Mouse (Mus musculus) limb, embryonic 15.5 days (tissue): ENCODE data around the gene Prkacb. TPM values are rescaled to one million over a fixed set of nuclear protein-coding genes. Genes with fewer than 3 reads are reported as not detected.
"Not testable (repeated sequence)": the region's sequence is repeated elsewhere in the genome, so short reads cannot be mapped to it uniquely, and the experiment has no call there.

Source experiments
- ATAC-seq: fragments of 200-750 bp; cut with Nextera tagmentation; 2 replicates; pipeline ENCODE4 v1.8.0; 2017; ENCODE audit warnings: low read depth, moderate TSS enrichment; ENCODE audit not compliant: insufficient number of reproducible peaks, low FRiP score, low TSS enrichment
- H3K27ac ChIP-seq: fragments of 300-500 bp; sonication (generic); 2 replicates; pipeline ENCODE4 v1.5.1; 2015; ENCODE audit warnings: moderate library complexity, mild to moderate bottlenecking, inconsistent platforms
- H3K27me3 ChIP-seq: fragments of 300-500 bp; sonication (generic); 2 replicates; pipeline ENCODE4 v1.6.1; 2015; ENCODE audit warnings: inconsistent platforms
- H3K36me3 ChIP-seq: fragments of 300-500 bp; sonication (generic); 2 replicates; pipeline ENCODE4 v1.6.1; 2015; ENCODE audit warnings: inconsistent platforms
- H3K4me1 ChIP-seq: fragments of 300-500 bp; sonication (generic); 2 replicates; pipeline ENCODE4 v1.6.1; 2015; ENCODE audit warnings: inconsistent platforms
- H3K4me2 ChIP-seq: fragments of 300-500 bp; sonication (generic); 2 replicates; pipeline ENCODE4 v1.6.1; 2015; ENCODE audit warnings: mild to moderate bottlenecking, inconsistent platforms
- H3K4me3 ChIP-seq: fragments of 300-500 bp; sonication (generic); 2 replicates; pipeline ENCODE4 v1.5.1; 2015; ENCODE audit warnings: mild to moderate bottlenecking, inconsistent platforms
- H3K9ac ChIP-seq: fragments of 300-500 bp; sonication (generic); 2 replicates; pipeline ENCODE4 v1.6.1; 2015; ENCODE audit warnings: inconsistent platforms
- H3K9me3 ChIP-seq: fragments of 300-500 bp; sonication (generic); 2 replicates; pipeline ENCODE4 v1.6.1; 2016; ENCODE audit warnings: inconsistent platforms
- WGBS: fragments of 180-500 bp; shearing (Covaris S2); methylation state at CpG from one replicate; pipeline ENCODE4 v1.1.7; 2015; 5-methylcytosine and 5-hydroxymethylcytosine counted together
- polyA plus RNA-seq: library from polyadenylated mRNA; unstranded; fragments of >200 nt; fragmentation: Nextera tagmentation; extraction: Ambion mirVana; gene quantifications from 2 replicates; pipeline ENCODE4 v1.2.1, GENCODE M21; 2015

Prkacb gene
- polyA plus RNA-seq, 1 experiment from 2014 or later: 60.7 TPM

- Histone ChIP-seq H3K27ac (no peak overlapping the region), H3K4me3 (no peak overlapping the region), H3K4me1 (peaks cover 5% of the 10 kb centered on the region), H3K9me3 (no peaks in the 10 kb centered on the region), H3K27me3 (no peaks in the 10 kb centered on the region), H3K36me3 (no peaks in the 10 kb centered on the region), H3K4me2 (no peak overlapping the region), H3K9ac (no peak overlapping the region)
- ATAC-seq: no peak
- 89% methylated on average over 5 of the region's 5 CpGs for WGBS
Observed at GRCm38 (mm10) chr3:146776711-146777110, 36.1 kb downstream of the Prkacb start.

- Histone ChIP-seq H3K4me3 (no peak overlapping the region), H3K9ac (no peak overlapping the region), H3K9me3 (no peaks in the 10 kb centered on the region), H3K4me1 (peaks cover 6% of the 10 kb centered on the region; the same call in 1 of the 2 replicates), H3K27ac (no peak overlapping the region), H3K36me3 (no peaks in the 10 kb centered on the region), H3K27me3 (no peaks in the 10 kb centered on the region), H3K4me2 (no peak overlapping the region)
- WGBS: 81% methylated on average over 2 of the region's 2 CpGs
- no peak for ATAC-seq
Observed at GRCm38 (mm10) chr3:146770853-146771252, 41.9 kb downstream of the Prkacb start.

GRCm38 (mm10) chr3:146769940-146770659 lies 42.7 kb downstream of the Prkacb start:
- no peaks in the 10 kb centered on the region for H3K36me3 ChIP-seq
- H3K9ac ChIP-seq: no peak overlapping the region
- H3K4me2 ChIP-seq: no peak overlapping the region
- WGBS: 43% methylated on average over 17 of the region's 17 CpGs
- H3K9me3 ChIP-seq: no peaks in the 10 kb centered on the region
- no peak overlapping the region for H3K27ac ChIP-seq
- no peaks in the 10 kb centered on the region for H3K27me3 ChIP-seq
- H3K4me3 ChIP-seq: no peak overlapping the region
- no peak for ATAC-seq
- peaks cover 6% of the 10 kb centered on the region; the same call in 1 of the 2 replicates for H3K4me1 ChIP-seq

DNA sequence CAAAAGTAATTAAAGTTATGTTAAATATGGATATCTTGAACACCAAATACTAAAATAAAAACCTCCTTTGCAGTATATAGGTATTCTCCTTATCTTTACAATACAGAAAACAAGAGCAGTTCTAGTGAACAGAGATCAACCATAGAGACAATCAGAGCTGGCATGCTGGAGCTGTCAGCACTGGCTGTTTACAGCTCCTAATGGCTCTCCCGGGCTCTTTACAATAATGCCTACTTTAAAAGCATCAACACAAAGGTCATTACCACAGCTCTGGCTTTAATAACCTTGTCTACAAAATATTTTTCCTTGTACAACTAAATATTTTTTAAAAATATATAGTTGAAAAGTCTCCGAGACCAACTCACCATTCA lies 43.2 kb downstream of the Prkacb start:
- Histone ChIP-seq H3K36me3 (no peaks in the 10 kb centered on the region), H3K27me3 (no peaks in the 10 kb centered on the region), H3K4me3 (no peak overlapping the region), H3K9me3 (no peaks in the 10 kb centered on the region), H3K9ac (no peak overlapping the region), H3K4me2 (no peak overlapping the region), H3K27ac (no peak overlapping the region), H3K4me1 (peaks cover 6% of the 10 kb centered on the region; the same call in 1 of the 2 replicates)
- 50% methylated on average over 2 of the region's 2 CpGs for WGBS
- no peak for ATAC-seq

GRCm38 (mm10) chr3:146768921-146769320 lies 43.9 kb downstream of the Prkacb start:
- ATAC-seq: no peak
- Histone ChIP-seq H3K9me3 (no peaks in the 10 kb centered on the region), H3K27me3 (no peaks in the 10 kb centered on the region), H3K4me1 (peaks cover 6% of the 10 kb centered on the region; the same call in 1 of the 2 replicates), H3K9ac (no peak overlapping the region), H3K4me2 (no peak overlapping the region), H3K4me3 (no peak overlapping the region), H3K36me3 (no peaks in the 10 kb centered on the region), H3K27ac (no peak overlapping the region)
- WGBS: 80% methylated on average over 3 of the region's 3 CpGs

GRCm38 (mm10) chr3:146768360-146768759 lies 44.4 kb downstream of the Prkacb start:
- Histone ChIP-seq H3K9ac (no peak overlapping the region), H3K4me3 (no peak overlapping the region), H3K27me3 (no peaks in the 10 kb centered on the region), H3K4me2 (no peak overlapping the region), H3K4me1 (peaks cover 6% of the 10 kb centered on the region; the same call in 1 of the 2 replicates), H3K9me3 (no peaks in the 10 kb centered on the region), H3K36me3 (no peaks in the 10 kb centered on the region), H3K27ac (no peak overlapping the region)
- 89% methylated on average over 5 of the region's 5 CpGs for WGBS
- ATAC-seq: no peak

DNA sequence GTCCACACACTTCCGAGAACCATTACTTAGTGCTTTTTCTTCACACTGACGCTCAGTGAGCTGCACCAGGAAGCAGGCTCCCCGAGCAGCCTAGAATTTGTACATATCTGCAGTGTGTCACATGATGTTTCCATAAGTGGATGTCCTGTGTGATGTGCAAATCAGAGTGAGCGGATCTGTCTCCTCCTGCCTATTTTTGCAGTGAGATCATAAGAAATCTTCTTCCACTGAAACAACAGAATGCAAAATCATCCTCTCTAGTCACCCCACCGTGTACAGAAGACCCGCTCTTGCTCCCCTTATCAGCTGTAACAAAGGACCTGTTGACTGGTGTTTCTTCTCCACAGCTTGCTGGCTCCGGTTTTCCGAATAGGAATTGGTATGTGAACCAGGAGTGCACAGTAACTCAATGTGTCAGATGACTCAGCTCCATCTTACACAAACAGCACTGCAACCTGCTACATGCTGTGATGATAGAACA lies 46.0 kb downstream of the Prkacb start:
- H3K9ac ChIP-seq: no peak overlapping the region
- H3K4me1 ChIP-seq: peaks cover 6% of the 10 kb centered on the region; the same call in 1 of the 2 replicates
- 83% methylated on average over 8 of the region's 8 CpGs for WGBS
- H3K9me3 ChIP-seq: no peaks in the 10 kb centered on the region
- H3K27me3 ChIP-seq: no peaks in the 10 kb centered on the region
- H3K4me3 ChIP-seq: no peak overlapping the region
- no peaks in the 10 kb centered on the region for H3K36me3 ChIP-seq
- H3K27ac ChIP-seq: no peak overlapping the region
- ATAC-seq: no peak
- no peak overlapping the region for H3K4me2 ChIP-seq

GRCm38 (mm10) chr3:146766071-146766605 lies 46.7 kb downstream of the Prkacb start:
- H3K4me3 ChIP-seq: no peak overlapping the region
- H3K9me3 ChIP-seq: no peaks in the 10 kb centered on the region
- H3K27ac ChIP-seq: no peak overlapping the region
- no peaks in the 10 kb centered on the region for H3K27me3 ChIP-seq
- ATAC-seq: no peak
- H3K4me1 ChIP-seq: peaks cover 6% of the 10 kb centered on the region; the same call in 1 of the 2 replicates
- 95% methylated on average over 4 of the region's 4 CpGs for WGBS
- H3K4me2 ChIP-seq: no peak overlapping the region
- no peaks in the 10 kb centered on the region for H3K36me3 ChIP-seq
- no peak overlapping the region for H3K9ac ChIP-seq

- no peak for ATAC-seq
- 0 out of 2 replicates have a peak, but pooled peaks cover 2% of the 10 kb centered on the region for H3K4me1 ChIP-seq
- H3K27ac ChIP-seq: no peak overlapping the region
- H3K9me3 ChIP-seq: no peaks in the 10 kb centered on the region
- no peak overlapping the region for H3K4me3 ChIP-seq
- no peak overlapping the region for H3K4me2 ChIP-seq
- H3K27me3 ChIP-seq: no peaks in the 10 kb centered on the region
- H3K9ac ChIP-seq: no peak overlapping the region
- 92% methylated on average over 3 of the region's 3 CpGs for WGBS
- no peaks in the 10 kb centered on the region for H3K36me3 ChIP-seq
Observed at GRCm38 (mm10) chr3:146764871-146765529, 47.8 kb downstream of the Prkacb start.

DNA sequence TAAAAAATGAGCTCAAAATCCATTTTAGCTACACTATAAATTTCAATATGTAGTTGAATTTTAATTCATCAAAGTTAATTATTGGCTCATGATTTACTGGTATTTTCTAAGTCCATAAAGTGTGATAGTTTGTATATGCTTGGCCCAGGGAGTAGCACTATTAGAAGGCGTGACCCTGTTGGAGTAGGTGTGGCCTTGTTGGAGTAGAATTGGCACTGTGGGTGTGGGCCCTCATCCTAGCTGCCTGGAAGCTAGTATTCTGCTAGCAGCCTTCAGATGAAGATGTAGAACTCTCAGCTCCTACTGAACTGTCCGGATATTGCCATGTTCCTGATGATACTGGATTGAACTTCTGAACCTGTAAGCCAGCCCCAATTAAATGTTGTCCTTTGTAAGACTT lies 49.7 kb downstream of the Prkacb start:
- H3K9me3 ChIP-seq, H3K9ac ChIP-seq, ATAC-seq, H3K27me3 ChIP-seq, H3K4me1 ChIP-seq, H3K4me3 ChIP-seq, H3K27ac ChIP-seq, H3K4me2 ChIP-seq, H3K36me3 ChIP-seq: not testable (repeated sequence)
- WGBS: 80% methylated on average over 2 of the region's 2 CpGs

DNA sequence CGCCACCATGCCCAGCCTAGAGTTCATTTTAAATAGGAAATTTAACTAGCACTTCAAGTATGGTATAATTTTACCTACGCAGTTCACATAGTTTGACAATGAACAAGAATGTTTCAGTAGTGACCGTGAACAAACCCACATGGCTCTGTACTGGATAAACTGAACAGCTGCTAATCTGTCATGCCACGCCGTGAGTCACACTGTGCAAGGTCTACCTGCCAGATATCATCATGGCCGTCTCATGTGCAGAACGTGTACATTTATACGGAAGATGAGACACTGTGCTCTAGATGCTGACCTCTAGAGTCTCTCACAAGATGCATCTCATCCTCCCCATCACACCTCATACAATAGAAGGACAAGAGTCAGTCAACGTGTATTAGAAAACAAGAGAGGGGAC lies 51.5 kb downstream of the Prkacb start:
- no peak overlapping the region for H3K27ac ChIP-seq
- ATAC-seq: no peak

More for the DNA sequence above, 51.5 kb downstream of the Prkacb start:
- H3K27me3 ChIP-seq: no peaks in the 10 kb centered on the region
- no peak overlapping the region for H3K9ac ChIP-seq
- H3K36me3 ChIP-seq: 0 out of 2 replicates have a peak, but pooled peaks cover 4% of the 10 kb centered on the region
- 94% methylated on average over 9 of the region's 9 CpGs for WGBS
- H3K4me2 ChIP-seq: no peak overlapping the region
- no peaks in the 10 kb centered on the region for H3K4me1 ChIP-seq
- no peak overlapping the region for H3K4me3 ChIP-seq
- H3K9me3 ChIP-seq: no peaks in the 10 kb centered on the region
